Mouse (Mus musculus) gastrocnemius, adult 2 months (tissue): ENCODE results near the gene Kcnj2. TPM values are rescaled to one million over a fixed set of nuclear protein-coding genes. Genes with fewer than 3 reads are reported as not detected.
A peak's percentile ranks its signal among the peaks of the same experiment; 100 is the strongest.

Experiments used
- DNase-seq: peaks from one replicate; pipeline ENCODE4 v3.0.0; 2022
- H3K27ac ChIP-seq: fragments of 200-600 bp; 2 replicates; pipeline ENCODE4 v1.8.1; 2022; ENCODE audit warnings: mild to moderate bottlenecking
- H3K4me3 ChIP-seq: fragments of 200-600 bp; 2 replicates; pipeline ENCODE4 v1.8.1; 2022; ENCODE audit warnings: mild to moderate bottlenecking, moderate library complexity
- CTCF ChIP-seq: fragments of 200-600 bp; IDR thresholded peaks from 2 replicates; pipeline ENCODE4 v1.8.1; 2022; ENCODE audit warnings: antibody characterized with exemption, mild to moderate bottlenecking, moderate library complexity
- intact Hi-C: fragments of 180-260 bp; cut with DNase I; formaldehyde crosslinking; loops from one replicate; pipeline ENCODE4 v1.15.1; 2025
- total RNA-seq, 2 experiments: library from RNA; stranded (reverse); gene quantifications; 2 replicates each; pipeline ENCODE4 v1.2.3; 2021

The Kcnj2 gene
- total RNA-seq, 2 experiments from 2014 or later, result 33.9 to 57.3 TPM

- intact Hi-C loops, result loop anchor here (2.0 to 10.0 kb wide), 6 partner anchors 172 to 700 kb away; no protein-coding TSS in a partner anchor
- DNase-seq, result peak; percentile 59
- peak overlapping the region; percentile 77 for H3K4me3 ChIP-seq
- H3K27ac ChIP-seq, result peak overlapping the region; percentile 98
- TF ChIP-seq CTCF, result peak; percentile 77
Observed at GRCm38 (mm10) chr11:111064751-111065527, 1.0 kb upstream of the Kcnj2 start.

- TF ChIP-seq CTCF, result no peak
- Histone ChIP-seq H3K27ac (peak overlapping the region; percentile 98), H3K4me3 (peak overlapping the region; percentile 77)
- intact Hi-C loops, result loop anchor here (5.0 to 10.0 kb wide), 4 partner anchors 171 to 701 kb away; no protein-coding TSS in a partner anchor
- peak; percentile 61 for DNase-seq
Observed at GRCm38 (mm10) chr11:111066299-111066691, 331 bp downstream of the Kcnj2 start.

- Histone ChIP-seq H3K27ac (peak overlapping the region; percentile 98), H3K4me3 (peak overlapping the region; percentile 77)
- intact Hi-C loops, result loop anchor here (5.0 to 10.0 kb wide), 4 partner anchors 170 to 703 kb away; no protein-coding TSS in a partner anchor
- TF ChIP-seq CTCF, result no peak
- DNase-seq, result peak; percentile 46
Observed at GRCm38 (mm10) chr11:111067787-111068186, 1.8 kb downstream of the Kcnj2 start.

- intact Hi-C loops, result no loop called here
- DNase-seq, result no peak
- no peak for TF ChIP-seq CTCF
- peak overlapping the region; percentile 77 for H3K4me3 ChIP-seq
- peak overlapping the region; percentile 53; the same call in 1 of the 2 replicates for H3K27ac ChIP-seq
Observed at GRCm38 (mm10) chr11:111070460-111070859, 4.5 kb downstream of the Kcnj2 start.

- Histone ChIP-seq H3K4me3 (peak overlapping the region; percentile 65), H3K27ac (peak overlapping the region; percentile 84)
- no peak for TF ChIP-seq CTCF
- DNase-seq, result no peak
- intact Hi-C loops, result no loop called here
Observed at GRCm38 (mm10) chr11:111074131-111074530, 8.2 kb downstream of the Kcnj2 start.

- no peak overlapping the region for H3K4me3 ChIP-seq
Observed at GRCm38 (mm10) chr11:111078107-111078506, 12.1 kb downstream of the Kcnj2 start.

GRCm38 (mm10) chr11:111083009-111083408, 17.0 kb downstream of the Kcnj2 start:
- DNase-seq, result no peak
- Histone ChIP-seq H3K4me3 (no peak overlapping the region), H3K27ac (peak overlapping the region; percentile 12; the same call in 1 of the 2 replicates)
- no peak for TF ChIP-seq CTCF
- intact Hi-C loops, result no loop called here

More at GRCm38 (mm10) chr11:111078107-111078506, 12.1 kb downstream of the Kcnj2 start:
- DNase-seq, result no peak
- TF ChIP-seq CTCF, result no peak
- intact Hi-C loops, result no loop called here
- H3K27ac ChIP-seq, result peak overlapping the region; percentile 28; the same call in 1 of the 2 replicates

- no peak for TF ChIP-seq CTCF
- Histone ChIP-seq H3K4me3 (peak overlapping the region; percentile 63), H3K27ac (peak overlapping the region; percentile 92)
- DNase-seq, result no peak
- intact Hi-C loops, result no loop called here
Observed at GRCm38 (mm10) chr11:111086933-111087332, 21.0 kb downstream of the Kcnj2 start.

- H3K27ac ChIP-seq, result peak overlapping the region; percentile 92
Observed at GRCm38 (mm10) chr11:111088226-111088625, 22.3 kb downstream of the Kcnj2 start.

GRCm38 (mm10) chr11:111088812-111089211, 22.8 kb downstream of the Kcnj2 start:
- peak; percentile 45 for DNase-seq
- intact Hi-C loops, result no loop called here
- TF ChIP-seq CTCF, result no peak
- Histone ChIP-seq H3K27ac (peak overlapping the region; percentile 92), H3K4me3 (no peak overlapping the region)

More at GRCm38 (mm10) chr11:111088226-111088625, 22.3 kb downstream of the Kcnj2 start:
- no peak for DNase-seq
- TF ChIP-seq CTCF, result no peak
- intact Hi-C loops, result no loop called here
- H3K4me3 ChIP-seq, result no peak overlapping the region

- DNase-seq, result no peak
- intact Hi-C loops, result no loop called here
- Histone ChIP-seq H3K4me3 (no peak overlapping the region), H3K27ac (no peak overlapping the region)
- no peak for TF ChIP-seq CTCF
Observed at GRCm38 (mm10) chr11:111091117-111091516, 25.2 kb downstream of the Kcnj2 start.

GRCm38 (mm10) chr11:111092967-111093366, 27.0 kb downstream of the Kcnj2 start:
- Histone ChIP-seq H3K27ac (no peak overlapping the region), H3K4me3 (no peak overlapping the region)
- TF ChIP-seq CTCF, result no peak
- DNase-seq, result no peak
- intact Hi-C loops, result no loop called here

GRCm38 (mm10) chr11:111096612-111097011, 30.6 kb downstream of the Kcnj2 start:
- DNase-seq, result peak; percentile 36
- TF ChIP-seq CTCF, result no peak
- H3K27ac ChIP-seq, result no peak overlapping the region
- intact Hi-C loops, result no loop called here
- H3K4me3 ChIP-seq, result no peak overlapping the region

- no peak overlapping the region for H3K27ac ChIP-seq
- intact Hi-C loops, result no loop called here
- no peak overlapping the region for H3K4me3 ChIP-seq
Observed at GRCm38 (mm10) chr11:111100131-111100530, 34.2 kb downstream of the Kcnj2 start.

More at GRCm38 (mm10) chr11:111100131-111100530, 34.2 kb downstream of the Kcnj2 start:
- DNase-seq, result no peak
- no peak for TF ChIP-seq CTCF
